Mouse (Mus musculus) left cerebral cortex, adult 9 months (tissue): ENCODE measurements around the gene Cdc42ep5.

Experiments used
- DNase-seq, 2 experiments: peaks; one replicate each; pipeline ENCODE4 v3.0.0; 2022; ENCODE audit warnings: low spot score in 2 of 2

Gene Cdc42ep5

GRCm38 (mm10) chr7:4146241-4147180, 18.1 kb downstream of the Cdc42ep5 start:
- no peak for DNase-seq

- peak; percentile 5 to 69 for DNase-seq
These were observed 19.0 kb downstream of the Cdc42ep5 start for GRCm38 (mm10) chr7:4145552-4146190.

GRCm38 (mm10) chr7:4144766-4145551, 19.7 kb downstream of the Cdc42ep5 start:
- peak in 1 of 2 experiments; percentile 7 for DNase-seq

- peak in 1 of 2 experiments; percentile 1 for DNase-seq
These were observed 20.6 kb downstream of the Cdc42ep5 start for GRCm38 (mm10) chr7:4144046-4144445.

GRCm38 (mm10) chr7:4143506-4143905, 21.2 kb downstream of the Cdc42ep5 start:
- peak in 1 of 2 experiments; percentile 2 for DNase-seq

- DNase-seq, result no peak
These were observed 21.7 kb downstream of the Cdc42ep5 start for GRCm38 (mm10) chr7:4142796-4143445.

GRCm38 (mm10) chr7:4141648-4142325, 22.9 kb downstream of the Cdc42ep5 start:
- DNase-seq, result peak in 1 of 2 experiments; percentile 1

- peak in 1 of 2 experiments; percentile 1 for DNase-seq
These were observed 25.3 kb downstream of the Cdc42ep5 start for GRCm38 (mm10) chr7:4139391-4139790.

- no peak for DNase-seq
These were observed 26.0 kb downstream of the Cdc42ep5 start for GRCm38 (mm10) chr7:4138671-4139070.

GRCm38 (mm10) chr7:4138181-4138580, 26.5 kb downstream of the Cdc42ep5 start:
- DNase-seq, result no peak

- DNase-seq, result no peak
These were observed 26.9 kb downstream of the Cdc42ep5 start for GRCm38 (mm10) chr7:4137746-4138145.

GRCm38 (mm10) chr7:4136771-4137531, 27.7 kb downstream of the Cdc42ep5 start, which contains the start of gene Leng8:
Leng8 (plus strand) TSS chr7:4137039.
- peak; percentile 99 for DNase-seq

GRCm38 (mm10) chr7:4136404-4136770, 28.3 kb downstream of the Cdc42ep5 start:
- no peak for DNase-seq

GRCm38 (mm10) chr7:4134911-4135310, 29.7 kb downstream of the Cdc42ep5 start:
- DNase-seq, result peak in 1 of 2 experiments; percentile 1

GRCm38 (mm10) chr7:4132998-4133397, 31.7 kb downstream of the Cdc42ep5 start:
- DNase-seq, result no peak

- DNase-seq, result peak in 1 of 2 experiments; percentile 74
These were observed 32.1 kb downstream of the Cdc42ep5 start for GRCm38 (mm10) chr7:4132581-4132980.

GRCm38 (mm10) chr7:4131964-4132363, 32.7 kb downstream of the Cdc42ep5 start:
- DNase-seq, result no peak

GRCm38 (mm10) chr7:4130686-4131452, 33.8 kb downstream of the Cdc42ep5 start:
- peak in 1 of 2 experiments; percentile 86 for DNase-seq

GRCm38 (mm10) chr7:4128860-4129259, 35.8 kb downstream of the Cdc42ep5 start:
- DNase-seq, result no peak
